Mouse (Mus musculus): Measurements from ENCODE around the gene Ccdc47.
"Not testable (repeated sequence)": the region's sequence is repeated elsewhere in the genome, so short reads cannot be mapped to it uniquely, and the experiment has no call there.

Ccdc47 gene

DNA sequence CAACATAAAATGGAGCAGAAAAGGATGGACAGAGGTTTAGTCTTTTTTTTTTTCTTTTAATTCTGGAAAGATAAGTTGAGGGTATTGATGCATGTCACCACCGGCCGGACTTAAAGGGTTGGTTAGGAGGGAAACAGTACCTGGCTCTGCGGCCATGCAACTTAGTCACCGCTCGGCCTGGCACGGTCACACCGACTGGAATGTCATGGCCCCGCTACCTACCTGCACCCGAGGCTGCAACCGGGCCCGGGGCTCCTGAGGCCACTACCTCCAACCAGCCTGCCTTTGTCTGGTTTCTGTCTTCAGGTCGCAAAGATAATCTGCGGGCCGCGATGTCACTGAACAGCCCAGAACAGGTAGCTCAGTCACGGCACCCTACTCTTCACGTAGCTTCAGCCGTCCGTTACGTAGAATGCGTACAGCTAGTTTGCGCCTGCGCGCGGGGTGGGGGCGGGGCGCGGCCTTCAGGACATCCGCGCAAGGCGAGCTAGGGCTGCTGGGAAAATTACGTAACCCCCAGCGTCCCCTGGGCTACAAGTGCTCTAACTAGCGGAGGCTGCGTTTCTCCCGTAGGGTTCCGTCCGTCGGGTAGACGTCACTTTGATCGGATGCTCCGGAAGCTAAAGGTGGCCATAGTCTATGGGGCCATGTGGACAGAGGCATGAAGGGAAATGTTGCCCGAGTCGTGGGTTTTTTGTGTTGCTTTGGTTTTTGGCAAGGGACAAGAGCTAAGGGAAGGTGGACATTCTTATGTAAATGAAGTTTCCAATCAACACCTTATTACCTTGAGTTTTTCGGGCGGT lies at the start of gene Ccdc47:
Gene Ccdc47 (minus strand): TSS at position 418 of the 803 bp plus-strand sequence.
- peak; percentile 97 for DNase-seq

DNA sequence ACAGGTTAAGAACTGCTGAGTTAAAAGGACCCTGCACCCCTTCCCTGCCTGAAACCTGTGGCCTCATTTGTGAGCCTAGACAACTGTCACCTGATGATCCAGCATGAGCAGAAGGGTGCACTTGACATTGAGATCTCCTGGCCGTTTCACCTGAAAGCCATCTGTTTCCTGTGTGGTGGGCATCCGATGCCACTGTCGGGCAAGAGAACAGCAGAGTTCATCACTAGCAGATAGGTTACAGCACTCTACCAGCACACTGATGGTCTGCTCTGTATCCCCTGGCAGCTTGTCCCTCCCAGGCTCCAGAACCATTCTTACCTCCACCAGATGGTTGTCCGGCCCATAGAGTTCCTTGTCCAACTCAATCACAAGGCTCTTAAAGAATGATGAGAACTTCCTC lies 49.4 kb upstream of the Ccdc47 start:
- no peak for DNase-seq

DNA sequence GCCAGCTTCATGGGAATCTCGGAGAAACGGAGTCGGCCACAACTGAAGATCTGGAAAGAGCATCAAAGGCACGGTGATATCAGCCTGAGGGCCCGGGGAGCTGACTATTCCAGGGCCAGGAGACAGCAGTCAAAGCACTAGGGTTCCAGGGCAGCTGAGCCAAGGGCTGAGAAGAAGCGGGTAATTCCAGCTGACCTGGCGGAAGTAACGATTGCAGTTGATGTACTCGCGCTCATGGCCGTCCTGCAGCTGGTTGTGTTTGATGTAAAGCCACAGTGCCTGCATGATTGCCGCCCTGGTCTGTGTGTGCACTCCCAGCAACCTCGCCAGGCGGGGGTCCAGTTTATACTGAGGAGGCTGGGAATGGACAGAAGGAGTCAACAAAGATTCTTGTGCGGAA lies 48.8 kb upstream of the Ccdc47 start:
- DNase-seq, result no peak

DNA sequence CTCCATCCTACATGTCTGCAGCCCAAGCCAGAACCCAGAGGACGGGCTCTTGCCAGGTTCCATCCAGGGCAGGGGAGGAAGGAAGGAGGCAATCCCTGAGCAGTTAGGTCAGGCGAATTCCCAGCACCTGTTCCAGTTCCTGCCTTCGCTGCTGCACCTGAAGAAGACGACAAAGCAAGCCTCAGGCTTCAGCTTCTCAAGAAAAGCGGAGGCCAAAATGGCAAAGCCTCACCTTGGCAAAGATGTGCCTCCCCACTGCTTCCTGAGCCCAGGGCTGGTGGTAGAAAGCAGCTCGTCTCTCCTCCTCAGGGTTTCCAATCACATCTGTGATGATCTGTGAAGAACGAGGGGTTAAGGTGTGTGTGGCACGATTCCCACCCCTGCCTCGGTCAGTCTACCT lies 47.8 kb upstream of the Ccdc47 start:
- DNase-seq, result no peak

DNA sequence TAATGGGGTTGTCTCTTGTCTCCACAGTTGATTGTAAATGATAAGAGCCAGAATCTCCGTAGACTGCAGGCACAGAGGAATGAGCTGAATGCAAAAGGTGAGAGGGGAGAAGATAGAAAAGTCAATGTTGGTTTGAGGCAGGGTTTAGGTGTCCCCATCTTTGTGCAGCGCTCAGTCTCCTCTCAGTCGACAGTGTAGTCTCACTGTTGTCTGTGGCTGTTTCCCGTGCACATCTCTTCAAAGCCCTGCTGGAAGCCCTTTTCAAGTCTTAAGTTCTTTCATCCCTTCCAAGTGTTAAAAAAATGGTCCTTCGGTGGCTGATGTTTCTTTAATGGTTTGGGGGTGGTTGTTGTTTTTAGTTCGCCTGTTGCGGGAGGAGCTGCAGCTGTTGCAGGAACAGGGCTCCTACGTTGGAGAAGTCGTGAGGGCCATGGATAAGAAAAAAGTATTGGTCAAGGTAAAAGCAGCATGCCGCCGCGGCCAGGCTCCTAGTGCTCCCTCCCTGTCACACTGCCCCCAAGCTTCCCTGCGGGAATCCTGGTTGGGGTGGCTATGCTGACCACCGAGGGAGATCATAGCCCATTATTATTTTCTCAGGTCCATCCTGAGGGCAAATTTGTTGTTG lies 44.8 kb upstream of the Ccdc47 start:
- DNase-seq, result no peak

DNA sequence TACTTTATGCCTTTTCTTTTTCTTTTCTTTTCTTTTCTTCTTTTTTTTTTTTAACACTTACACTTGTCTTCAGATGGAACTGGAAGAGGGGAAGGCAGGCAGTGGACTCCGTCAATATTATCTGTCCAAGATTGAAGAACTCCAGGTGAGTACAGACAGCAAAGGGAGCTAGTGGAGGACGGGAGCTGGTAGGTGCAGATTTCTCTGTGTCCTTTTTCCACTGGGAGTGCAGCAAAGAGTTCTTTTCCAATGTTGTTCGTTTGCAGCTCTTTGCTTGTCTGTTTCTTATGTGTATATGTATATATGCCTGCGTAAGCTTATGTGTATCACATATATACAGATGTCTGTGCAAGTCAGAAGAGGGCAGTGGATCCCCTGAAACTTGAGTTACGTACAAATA lies 40.6 kb upstream of the Ccdc47 start:
- DNase-seq, result no peak

DNA sequence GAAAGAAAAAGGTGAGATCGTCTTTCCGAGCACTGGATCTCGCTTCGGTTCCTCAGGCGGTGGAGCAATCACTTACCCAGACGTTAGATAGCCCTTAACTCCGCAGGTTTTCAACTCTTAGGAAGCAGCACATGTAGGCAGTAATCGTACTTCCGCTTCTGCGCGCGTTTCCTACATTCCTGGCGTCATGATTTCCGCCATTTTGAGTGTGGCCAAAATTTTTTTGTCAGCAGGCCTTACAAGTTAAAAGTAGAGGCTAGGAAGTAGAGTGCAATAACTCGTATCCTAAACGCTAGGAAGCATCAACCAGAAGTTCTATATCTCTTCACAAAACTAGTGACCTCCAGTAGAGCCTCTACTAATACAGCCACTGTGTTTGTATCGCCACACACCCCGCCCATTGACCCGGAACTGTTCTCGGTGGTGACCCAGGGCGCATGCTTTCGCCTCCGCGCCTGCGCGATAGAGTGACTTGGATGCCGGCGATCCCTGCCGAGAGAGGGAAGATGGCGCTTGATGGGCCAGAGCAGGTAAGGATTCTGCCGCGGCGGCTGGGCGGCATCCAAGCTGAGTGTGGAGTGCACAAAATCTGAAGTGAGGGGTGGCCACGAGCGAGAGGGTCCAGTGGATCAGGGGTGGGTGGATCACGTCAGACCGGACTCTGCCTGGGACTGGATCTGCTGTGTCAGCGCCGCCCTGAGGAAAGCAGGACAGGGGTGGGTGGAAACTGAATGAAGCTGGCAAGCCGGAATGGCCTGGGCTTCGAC lies 39.7 kb upstream of the Ccdc47 start, which contains the start of the genes Ftsj3 and Psmc5:
Gene Ftsj3 (minus strand): TSS at position 395 of the 767 bp plus-strand sequence.
Gene Psmc5 (plus strand): TSS at position 470 of the 767 bp plus-strand sequence.
- DNase-seq, result peak; percentile 95

DNA sequence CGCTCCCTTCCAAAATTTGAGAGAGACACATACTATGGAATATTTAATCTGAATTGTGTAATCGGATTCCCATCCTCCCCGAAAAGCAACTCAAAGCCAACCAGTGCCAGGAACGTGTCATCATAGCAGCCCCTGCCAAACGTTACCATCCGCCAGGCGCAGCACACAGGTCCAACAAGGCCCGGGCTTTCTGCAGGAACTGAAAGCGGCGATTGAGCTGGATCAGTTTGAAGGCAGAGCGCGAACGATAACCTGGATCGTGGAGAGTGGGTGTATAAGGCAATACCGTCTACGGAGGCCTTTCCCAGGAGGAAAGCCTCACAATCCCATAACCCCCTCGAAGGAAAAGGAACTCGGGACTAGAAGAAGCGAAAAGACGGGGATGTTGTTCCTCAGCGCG lies 39.0 kb upstream of the Ccdc47 start:
- no peak for DNase-seq

DNA sequence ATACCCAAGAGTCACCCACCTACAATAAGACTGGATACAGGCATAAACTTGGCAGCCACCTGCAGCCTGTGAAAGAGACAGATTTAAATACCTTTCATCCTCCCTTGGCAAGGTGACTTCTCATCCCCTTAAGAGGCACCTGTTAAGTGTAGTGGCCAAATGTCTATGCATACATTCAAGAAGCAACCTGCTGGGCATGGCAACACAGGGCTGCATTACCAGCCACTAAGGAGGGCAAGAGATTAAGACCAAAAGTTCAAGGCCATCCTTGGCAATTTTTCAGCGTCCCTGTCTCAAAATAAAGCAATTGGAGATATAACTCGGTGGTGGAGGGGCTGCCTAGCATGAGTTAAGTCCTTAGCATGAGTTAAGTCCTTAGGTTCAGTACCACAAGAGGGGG lies 38.6 kb upstream of the Ccdc47 start:
- no peak for DNase-seq

DNA sequence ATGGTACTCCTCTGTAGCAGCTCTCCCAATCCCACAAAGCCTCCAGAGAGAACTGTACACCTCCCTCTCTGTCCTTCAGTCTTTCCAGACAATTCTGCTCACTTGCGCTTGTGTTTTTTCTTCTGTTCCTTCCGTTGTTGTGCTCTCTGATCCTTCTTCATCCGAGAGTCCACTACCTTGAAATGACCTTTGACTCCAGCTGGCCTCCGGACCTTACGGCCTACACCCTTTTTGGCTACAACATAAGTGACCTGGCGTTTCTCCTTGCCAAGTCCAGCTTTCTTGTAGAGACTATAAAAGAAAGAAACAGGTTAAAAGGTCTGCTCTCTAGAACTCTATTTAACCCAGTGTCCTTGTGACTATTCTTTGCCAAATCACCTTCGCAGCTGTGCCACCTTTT lies 33.2 kb upstream of the Ccdc47 start:
- no peak for DNase-seq

DNA sequence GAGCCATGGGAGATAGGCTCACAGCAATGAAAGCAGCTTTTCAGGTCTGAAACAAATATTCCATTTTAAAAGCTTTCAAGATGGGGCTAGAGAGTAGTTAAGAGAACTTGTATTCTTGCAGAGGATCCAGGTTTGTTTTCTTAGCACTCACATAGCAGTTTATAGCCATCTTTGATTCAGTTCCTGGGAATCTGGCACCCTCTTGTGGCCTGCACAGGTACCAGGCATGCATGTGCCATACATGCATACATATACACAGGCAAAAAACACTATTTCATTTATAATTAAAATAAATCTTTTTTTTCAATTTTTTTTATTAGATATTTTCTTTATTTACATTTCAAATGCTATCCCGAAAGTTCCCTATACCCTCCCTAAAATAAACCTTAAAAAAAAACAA lies 30.7 kb upstream of the Ccdc47 start:
- DNase-seq, result no peak

DNA sequence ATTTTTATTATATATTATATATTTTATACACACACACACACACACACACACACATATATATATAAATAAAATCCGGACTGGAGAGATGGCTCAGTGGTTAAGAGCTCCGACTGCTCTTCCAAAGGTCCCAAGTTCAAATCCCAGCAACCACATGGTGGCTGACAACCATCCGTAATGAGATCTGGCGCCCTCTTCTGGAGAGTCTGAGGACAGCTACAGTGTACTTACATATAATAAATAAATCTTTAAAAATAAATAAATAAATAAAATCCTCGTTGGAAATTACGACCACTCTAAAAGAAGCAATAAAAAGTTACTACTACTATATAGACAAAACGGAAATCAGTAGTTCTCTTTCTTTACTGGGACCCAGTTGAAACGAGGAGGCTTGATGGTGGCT lies 17.8 kb upstream of the Ccdc47 start:
- not testable (repeated sequence) for DNase-seq

DNA sequence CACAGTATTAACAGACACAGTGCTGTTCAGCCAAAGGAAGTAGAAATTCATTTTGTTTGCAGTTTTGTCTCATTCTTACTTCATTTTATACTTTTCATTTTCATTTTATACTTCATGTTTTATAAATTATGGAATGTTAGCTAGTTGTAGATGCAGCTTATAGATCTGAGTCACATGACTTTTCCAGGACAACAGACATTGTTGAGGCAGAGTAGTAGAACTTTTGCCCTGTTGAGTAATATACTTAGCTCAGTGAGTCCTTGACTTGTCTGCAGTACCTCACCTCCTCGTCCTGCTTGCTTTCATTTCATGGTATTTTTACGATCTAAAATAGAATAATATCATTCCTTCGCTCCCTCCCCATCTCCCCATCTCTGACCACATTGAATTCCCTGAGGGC lies 4.5 kb upstream of the Ccdc47 start:
- DNase-seq, result no peak

DNA sequence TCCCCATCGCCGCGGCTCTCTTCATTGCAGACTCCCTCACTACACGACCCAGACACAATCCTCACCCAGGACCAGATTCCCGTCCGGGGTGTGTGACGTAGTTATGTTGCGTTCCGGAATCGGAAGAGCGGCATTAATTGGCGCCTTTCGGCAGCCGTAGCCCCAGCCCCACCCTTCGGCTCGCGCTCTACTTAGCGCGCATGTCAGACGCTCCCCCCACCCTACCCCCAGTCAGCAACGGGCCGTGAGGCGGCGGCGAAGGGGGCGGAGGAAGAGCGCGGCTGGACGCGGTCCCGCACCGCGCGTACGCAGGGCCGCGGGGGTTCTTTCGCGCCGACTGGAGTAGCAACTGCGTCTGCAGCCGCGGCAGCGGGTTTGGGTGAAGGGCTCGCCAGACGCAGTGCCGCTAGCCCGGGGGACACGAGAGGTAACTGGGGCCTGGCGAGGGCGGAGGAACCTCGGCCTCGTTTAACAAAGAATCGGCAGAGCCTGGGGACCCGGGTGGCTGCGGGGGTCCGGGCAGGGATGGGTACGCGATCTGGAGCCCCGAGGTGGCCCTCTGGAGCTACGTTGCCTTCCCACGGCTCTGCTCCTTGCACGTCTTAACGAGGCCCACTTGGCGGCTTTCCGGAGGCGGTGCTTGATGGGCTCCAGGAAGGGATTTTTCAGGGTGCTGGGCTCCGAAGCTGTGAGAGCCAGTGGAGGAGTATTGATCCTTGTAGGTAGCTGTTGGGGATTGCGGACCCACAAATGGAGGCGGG lies 766 bp upstream of the Ccdc47 start, which contains the start of gene Ddx42:
Gene Ddx42 (plus strand): TSS at position 197 of the 761 bp plus-strand sequence.
- peak; percentile 94 for DNase-seq

DNA sequence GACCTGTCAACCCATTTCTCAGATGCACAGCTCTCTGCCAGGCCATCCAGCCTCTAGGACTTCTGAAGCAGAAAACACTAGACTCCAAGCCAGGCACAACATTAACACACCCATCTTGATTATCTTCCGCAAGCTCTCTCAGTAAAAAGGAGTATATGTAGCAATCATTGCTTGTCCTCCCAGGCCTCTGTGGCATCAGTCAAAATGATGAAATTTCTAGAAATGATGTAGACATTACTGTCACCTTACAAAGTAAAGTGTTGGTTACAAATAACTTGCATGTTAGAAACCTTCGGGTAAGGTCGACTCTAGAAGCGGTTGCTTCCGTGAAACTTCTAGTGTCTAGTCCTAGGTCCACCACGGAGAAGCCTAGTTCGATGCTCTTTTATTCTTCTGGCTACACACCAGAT lies 689 bp downstream of the Ccdc47 start:
- DNase-seq, result no peak

DNA sequence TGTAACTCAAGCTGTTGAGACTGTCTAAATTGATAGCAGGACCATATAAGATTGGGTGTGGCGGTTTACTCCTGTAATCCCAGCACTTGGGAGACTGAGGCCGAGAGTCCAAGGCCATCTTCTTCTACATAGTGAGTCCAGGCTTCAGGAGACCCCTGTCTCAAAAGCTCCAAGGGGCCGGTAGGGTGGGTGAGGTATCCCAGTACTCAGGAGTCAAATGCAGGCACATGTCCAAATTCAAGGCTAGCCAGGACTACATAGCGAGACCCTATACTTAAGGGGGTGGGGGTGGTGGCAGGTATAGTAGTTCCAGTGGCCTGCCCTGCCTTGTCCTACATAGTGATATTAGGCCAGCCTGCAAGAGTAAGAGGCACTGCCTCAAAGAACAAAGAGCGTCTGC lies 1.3 kb downstream of the Ccdc47 start:
- no peak for DNase-seq

DNA sequence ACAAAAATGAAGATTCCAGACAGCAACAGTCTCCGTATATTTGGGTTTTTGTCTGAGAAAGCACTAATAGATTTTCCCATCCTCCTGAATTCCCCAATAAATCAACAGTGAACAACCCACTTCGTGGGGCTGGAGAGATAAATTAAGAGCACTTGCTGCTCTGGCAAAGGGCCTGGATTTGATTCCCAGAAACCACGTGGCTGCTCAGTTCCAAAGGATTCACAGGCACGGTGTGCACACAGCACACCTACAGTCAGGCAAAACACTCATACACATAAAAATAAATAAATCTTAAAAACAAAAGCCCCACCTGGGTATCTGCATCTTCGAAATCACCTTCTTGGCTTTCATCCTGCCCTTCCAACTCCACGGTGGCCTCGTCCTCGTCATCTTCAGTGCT lies 3.4 kb downstream of the Ccdc47 start:
- no peak for DNase-seq

DNA sequence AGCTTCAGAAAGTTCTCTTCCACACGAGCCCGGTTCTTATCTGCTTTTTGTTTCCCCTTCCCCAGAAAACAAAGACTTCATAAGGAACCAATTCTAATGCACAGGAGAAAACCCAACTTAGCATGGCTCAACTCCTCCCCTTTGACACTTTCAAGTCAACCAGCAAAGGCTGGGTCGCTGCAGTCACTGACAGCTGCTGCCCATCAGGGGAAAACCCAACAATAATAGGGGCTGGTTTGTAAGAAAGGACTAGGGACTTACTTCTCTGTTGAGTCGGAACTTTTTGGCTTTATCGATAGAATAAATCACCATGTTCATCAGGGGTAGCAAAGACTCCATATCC lies 14.1 kb downstream of the Ccdc47 start, which contains the start of gene Strada:
Gene Strada (minus strand): TSS at position 46 of the 343 bp plus-strand sequence.
- DNase-seq, result no peak

DNA sequence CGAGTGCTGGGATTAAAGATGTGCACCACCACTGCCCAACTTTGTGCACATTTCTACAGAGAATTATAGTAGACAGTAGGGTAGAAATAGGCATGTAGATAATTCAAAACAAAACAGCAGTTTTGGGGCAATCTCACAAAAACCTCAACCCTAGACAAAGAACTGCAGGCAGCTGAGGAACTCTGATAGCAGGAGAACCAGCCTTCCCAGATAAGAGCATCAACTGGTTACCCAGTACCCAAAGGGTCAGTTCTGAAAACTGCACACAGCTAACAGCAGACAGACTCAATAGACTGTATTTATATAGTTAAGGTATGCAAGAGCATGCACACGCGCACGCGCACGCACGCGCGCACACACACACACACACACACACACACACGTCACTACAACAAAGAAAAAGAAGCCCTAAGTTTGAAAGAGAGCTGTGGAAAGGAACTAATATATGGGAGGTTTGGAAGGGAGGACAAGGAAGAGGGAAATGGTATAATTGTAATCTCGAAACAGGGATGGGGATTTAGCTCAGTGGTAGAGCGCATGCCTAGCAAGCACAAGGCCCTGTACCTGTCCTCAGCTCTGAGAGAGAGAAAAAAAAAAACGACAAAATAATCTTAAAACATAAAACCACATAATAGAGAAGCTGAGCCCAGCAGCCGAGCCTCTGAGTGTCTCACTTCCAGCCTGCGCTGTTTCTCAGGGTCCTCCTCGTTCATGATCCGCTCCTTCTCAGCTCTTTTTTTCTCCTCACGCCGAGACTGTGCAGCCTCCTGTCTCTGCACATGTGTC lies 14.6 kb downstream of the Ccdc47 start:
- no peak for DNase-seq

DNA sequence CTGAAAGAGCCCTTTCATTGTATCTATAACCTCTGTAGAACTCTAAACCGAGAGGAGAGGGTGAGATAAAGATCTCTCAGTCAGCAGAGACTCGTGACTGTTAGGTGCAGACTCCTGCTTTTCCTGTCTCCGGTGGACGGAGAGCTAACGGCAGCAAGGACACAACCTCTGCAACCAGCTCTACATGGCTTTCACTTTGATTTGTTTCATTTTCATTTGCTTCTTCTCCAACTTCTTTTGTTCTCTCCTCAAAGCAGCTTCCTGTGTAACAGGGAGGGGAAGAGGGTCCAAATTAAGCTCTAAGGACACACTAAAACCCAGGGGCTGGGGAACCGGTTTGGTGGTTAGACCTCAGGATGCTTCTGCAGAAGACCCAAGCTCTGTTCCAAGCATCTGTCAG lies 15.4 kb downstream of the Ccdc47 start:
- DNase-seq, result no peak

DNA sequence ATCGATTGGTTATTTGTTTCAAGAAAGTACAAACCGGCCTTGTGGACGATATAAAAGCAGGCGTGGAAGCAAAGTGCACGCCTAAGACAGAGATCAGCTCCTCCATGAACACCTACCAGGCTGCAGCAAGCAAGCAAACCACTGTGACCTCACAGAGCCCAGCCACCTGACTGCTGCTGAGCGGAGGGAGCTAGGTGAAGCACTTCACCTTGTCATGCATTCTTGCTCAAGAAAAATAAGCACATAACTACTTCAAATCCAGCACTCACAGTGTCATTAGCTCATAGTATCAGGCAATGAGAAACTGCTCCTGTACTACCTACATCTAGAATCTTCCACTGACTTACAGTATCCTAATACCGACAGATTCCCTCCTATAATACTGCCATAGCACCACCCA lies 16.1 kb downstream of the Ccdc47 start:
- not testable (repeated sequence) for DNase-seq

DNA sequence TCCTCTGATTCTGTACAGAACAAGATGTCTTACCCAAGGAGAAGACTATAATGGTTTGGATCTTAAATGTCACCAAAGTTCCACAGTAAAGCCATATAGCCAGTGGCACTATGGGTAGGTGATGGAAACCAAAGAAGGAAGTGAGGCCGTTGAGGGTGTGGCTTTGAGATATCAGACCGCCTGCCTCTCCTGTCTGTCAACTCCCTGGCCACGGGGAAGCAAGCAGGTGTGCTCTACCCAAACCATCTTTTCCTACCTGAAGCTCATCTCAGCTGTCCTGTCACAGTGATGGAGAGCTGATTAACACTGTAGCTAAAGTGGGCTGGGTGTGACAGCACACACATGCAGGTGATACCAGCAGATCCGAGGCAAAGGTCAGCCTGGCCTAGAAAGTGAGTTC lies 17.9 kb downstream of the Ccdc47 start:
- DNase-seq, result peak; percentile 27
